Mouse (Mus musculus) lung, postnatal 4 days (tissue): Measurements from ENCODE around the gene Crhr2.
A peak's percentile ranks its signal among the peaks of the same experiment; 100 is the strongest.

Experiments used
- DNase-seq, 2 experiments: peaks; one replicate each; pipeline ENCODE4 v3.0.0; 2021

The Crhr2 gene

DNA sequence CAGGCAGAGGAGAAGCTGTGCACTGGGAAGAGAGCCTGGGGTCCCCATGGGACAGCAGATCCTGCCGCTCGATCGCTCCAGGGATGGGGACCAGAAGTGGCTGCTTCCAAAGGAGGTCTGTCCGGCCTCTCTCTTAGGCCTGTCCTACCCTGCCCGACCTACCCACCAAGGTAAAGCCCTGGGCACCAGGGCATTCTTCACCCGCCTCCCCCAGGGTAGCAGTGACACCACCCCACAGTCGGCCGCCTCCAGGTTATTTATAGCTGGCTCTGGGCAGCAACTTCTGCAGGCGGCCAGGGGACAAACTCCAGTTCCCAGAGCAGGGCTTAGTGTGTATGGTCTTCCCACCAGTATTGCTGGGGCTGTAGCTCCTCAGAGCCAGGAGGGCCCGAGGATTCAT is at the start of gene Crhr2:
TSS of gene Crhr2 (minus strand) at position 223 of the 400 bp plus-strand sequence.
- no peak for DNase-seq

GRCm38 (mm10) chr6:55179560-55179959 is 46.7 kb upstream of the Crhr2 start:
- DNase-seq, result peak; percentile 40 to 79

GRCm38 (mm10) chr6:55177060-55177732 is 44.4 kb upstream of the Crhr2 start:
- peak in 1 of 2 experiments; percentile 47 for DNase-seq

- no peak for DNase-seq
Observed at GRCm38 (mm10) chr6:55175892-55176291, 43.1 kb upstream of the Crhr2 start.

- no peak for DNase-seq
Observed at GRCm38 (mm10) chr6:55175456-55175855, 42.6 kb upstream of the Crhr2 start.

- DNase-seq, result no peak
Observed at GRCm38 (mm10) chr6:55174741-55175181, 41.9 kb upstream of the Crhr2 start, which contains the start of gene Inmt. Inmt (minus strand) TSS chr6:55175043.

DNA sequence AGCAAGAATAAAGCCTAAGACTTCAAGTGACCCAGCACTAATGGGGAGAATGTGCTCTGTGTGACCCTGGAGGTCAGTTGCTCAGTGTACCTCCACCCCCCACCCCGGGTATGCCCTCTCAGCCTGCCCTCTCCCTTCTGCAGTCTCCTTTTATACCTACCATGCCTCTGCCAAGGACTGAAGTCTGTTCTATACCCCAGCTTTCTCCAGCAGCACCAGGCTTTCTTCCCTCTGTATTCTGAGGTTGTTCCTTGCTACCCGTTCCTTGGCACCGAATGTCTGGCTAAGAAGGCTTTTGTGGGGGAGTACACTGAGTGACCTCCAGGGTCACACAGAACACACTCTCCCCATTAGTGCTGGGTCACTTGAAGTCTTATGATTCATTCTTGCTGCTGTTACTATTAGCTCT is 41.1 kb upstream of the Crhr2 start:
- DNase-seq, result no peak

DNA sequence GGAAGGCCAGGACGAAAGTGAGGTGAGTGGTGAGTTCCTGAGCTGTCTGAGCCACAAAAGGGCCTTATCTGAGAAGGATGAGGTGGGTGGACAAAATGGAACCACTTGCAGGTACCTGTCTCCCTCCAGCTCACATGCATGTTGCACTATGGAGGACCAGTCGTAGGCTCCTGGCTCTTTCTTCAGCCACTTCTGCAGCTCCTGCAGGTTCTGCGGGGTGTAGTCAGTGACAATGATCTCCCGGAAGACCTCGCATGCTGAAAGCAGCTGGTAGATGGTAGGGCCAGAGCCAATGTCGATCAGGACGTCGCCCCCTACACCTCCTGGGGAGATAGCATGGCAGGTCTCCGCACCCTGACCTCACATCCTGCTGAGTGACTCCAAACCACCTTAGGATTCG is 40.4 kb upstream of the Crhr2 start:
- DNase-seq, result no peak

GRCm38 (mm10) chr6:55171638-55172037 is 38.8 kb upstream of the Crhr2 start:
- no peak for DNase-seq

GRCm38 (mm10) chr6:55169818-55170217 is 37.0 kb upstream of the Crhr2 start:
- no peak for DNase-seq

DNA sequence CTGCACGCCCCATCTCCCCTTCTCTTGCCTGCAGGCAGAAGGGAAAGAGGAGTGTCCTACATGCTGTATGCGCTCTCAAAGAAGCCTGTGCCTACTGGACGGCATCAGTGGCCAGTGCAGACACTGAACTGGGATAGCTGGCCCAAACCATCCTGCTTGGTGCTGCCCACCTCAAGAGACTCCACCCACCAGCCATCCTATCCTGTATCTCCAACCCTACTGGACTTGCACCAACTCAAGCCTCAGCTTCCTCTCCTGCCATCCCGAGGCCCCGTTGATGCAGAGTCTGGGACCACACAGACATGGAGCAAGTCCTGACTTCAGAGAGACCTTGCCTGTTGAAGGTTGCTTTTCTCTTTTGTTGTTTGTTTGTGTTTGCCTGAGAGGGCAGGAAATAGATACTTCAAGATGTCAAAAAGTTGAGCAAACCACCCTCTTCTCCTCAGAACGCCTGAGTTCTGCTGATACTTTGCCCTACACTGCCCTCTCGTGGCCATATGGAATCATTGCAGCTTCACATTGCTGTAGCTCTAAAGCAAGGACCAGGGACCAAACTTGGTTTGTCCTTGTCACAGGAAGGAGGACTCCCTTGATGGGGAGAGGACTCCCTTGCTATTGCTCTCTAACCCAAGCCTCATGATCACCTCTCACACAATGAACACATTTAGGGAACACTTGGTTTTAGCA is 34.1 kb upstream of the Crhr2 start:
- peak; percentile 62 to 77 for DNase-seq

- no peak for DNase-seq
Observed at GRCm38 (mm10) chr6:55163046-55163584, 30.3 kb upstream of the Crhr2 start.

DNA sequence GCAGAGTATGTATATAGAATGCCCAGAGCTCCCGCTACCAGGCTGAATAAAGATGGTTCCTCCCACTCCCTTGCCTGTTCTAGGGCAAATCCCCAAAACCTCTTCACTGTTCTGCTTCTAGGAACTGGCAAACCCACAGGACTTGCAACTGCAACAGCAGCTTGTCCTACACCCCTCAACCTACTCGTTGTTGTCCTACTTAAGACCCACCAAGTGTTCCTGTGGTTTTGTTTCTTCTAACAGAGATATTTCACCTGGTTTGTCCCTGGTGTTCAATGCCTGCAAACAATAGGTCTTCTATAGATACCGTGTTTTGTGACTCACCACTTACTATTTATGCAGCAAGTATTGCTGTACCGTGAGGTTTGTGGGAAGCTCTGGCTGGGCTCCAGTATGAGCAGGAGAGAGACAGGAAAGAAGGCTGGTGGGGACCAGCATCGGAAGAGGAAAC is 28.5 kb upstream of the Crhr2 start:
- no peak for DNase-seq

GRCm38 (mm10) chr6:55159256-55159655 is 26.4 kb upstream of the Crhr2 start:
- no peak for DNase-seq

DNA sequence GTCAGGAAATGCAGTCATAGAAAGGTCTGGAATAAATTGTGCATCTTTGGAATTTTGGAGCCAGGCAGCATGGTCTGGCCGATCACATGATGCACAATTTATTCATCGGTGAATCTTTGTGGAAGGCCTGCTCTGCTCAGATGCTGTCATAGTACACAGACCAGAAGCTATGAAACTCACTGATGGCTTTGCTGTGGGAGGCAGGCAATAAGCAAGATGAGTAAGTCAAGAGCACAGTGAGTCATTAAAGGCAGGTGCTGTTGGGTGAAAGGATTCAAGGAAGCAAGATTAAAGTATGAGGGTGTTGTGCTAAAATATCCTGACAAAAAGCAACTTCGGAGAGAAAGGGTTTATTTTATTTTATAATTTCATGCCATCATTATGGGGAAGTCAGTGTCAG is 19.4 kb upstream of the Crhr2 start:
- DNase-seq, result no peak

DNA sequence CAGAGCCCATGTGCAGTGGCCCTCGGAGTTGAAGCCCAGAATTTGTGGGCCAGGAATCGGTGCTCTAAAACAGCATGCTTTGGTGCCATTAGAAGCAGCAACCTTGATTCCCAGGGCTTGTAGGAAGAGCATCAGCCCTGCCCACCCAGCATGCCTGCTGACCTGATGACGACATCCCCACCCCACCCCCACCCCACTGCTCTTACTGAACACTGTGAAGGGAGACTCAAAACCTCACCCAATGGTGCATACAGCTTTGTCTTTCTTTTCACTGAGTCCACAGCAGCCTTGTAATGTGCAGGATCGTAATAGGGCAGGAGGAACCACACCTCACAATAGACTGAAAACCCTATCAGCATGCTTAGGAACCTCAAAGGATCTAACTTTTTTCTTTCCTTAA is 13.3 kb upstream of the Crhr2 start:
- DNase-seq, result no peak

DNA sequence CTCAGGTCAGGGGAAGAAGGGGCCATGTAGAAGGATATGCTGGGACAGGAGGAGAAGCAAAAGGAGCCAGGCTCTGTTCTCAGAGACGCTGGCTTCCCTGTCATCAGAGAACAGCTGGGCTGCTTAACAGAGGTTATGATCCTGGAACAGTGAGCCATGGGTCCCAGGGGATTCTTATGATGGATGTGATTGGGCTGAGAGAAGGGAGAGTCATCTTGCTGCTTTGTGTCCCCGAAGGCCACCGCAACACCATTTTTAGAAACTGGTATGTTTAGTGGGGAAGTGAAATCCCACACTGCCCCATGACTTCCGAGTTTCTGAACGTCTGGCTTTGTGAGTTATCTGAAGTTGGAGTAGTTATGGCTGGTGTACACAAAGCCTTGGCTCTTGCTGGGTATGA is 12.5 kb upstream of the Crhr2 start:
- DNase-seq, result no peak

GRCm38 (mm10) chr6:55138343-55138742 is 5.5 kb upstream of the Crhr2 start:
- no peak for DNase-seq

DNA sequence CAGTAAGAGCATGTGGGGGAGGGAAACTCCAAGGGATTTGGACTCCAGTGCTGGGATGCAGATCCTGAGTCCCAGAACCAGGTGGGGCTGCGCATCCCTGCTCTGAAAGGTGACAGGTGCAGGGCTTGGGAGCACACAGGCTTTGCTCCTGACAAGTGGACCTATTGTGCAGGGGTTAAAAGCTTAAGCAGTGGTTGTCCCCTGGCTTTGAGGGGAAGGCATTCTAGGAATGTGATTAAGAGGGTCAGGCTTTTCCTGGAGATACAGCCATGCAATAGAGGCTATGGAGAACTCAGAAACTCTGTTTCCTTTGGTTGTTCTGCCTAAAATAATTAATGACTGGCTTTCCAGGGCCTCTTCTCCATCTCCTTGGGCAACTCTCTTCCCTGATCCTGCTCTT is 609 bp upstream of the Crhr2 start:
- no peak for DNase-seq

DNA sequence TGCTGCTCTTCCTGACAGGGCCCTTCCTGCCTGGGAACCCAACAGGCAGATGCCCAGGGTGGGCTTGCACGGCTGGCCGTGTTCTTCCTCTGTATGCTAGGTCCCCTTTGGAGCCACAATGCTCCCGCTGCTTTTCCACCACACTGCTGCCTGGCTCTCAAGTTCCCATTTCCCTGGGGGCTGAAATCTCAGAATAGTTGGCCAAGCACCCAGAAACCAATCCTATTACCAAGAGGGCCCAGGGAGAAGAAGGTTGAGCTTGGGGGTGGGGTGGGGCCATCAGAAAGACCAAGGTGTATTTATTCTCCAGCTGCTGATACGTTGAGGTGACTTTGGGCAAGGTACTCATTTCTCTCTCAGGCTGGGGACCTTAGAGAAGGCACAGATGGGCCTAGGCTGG is 1.5 kb downstream of the Crhr2 start:
- DNase-seq, result no peak

GRCm38 (mm10) chr6:55130631-55131030 is 2.2 kb downstream of the Crhr2 start:
- no peak for DNase-seq

DNA sequence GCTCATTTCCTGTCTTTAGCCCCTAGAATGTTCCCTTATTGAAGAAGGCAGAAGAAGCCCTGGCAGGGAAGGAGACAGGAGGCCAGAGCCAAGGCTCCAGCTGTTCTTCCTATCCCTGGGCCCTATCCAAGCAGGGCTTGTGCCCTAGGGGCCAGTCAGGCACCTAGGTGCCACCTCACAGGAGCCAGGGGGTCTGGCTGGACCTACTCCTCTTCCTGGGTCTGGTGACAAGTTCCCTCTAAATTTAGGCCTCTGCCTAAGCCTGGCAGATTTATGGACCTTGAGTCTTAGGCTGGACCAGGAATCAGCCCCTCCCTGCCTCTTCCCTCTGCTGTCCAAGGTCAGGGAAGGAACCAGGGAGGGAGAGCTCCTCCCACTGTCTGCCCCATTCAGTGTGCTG is 4.4 kb downstream of the Crhr2 start:
- DNase-seq, result no peak

GRCm38 (mm10) chr6:55126576-55126975 is 6.2 kb downstream of the Crhr2 start:
- DNase-seq, result no peak

DNA sequence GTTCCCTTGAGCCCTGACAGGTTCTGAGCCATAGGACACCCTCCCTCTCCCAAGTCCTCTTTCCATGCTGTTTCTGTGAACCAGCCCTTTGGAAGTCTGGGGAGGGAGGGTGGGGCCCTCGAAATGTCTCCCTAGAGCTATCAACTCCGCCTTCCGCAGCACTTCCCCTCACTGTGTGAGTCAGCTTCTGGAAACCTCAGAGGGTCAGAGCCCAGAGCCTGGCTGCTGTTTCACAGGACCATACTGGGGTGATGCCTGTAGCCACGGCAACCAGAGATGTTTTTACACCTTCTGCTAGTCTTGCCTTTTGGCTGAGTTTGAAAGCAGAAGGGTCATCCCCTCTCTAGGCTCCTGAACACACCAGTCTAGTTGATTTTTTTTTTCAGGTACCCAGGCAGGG is 9.8 kb downstream of the Crhr2 start:
- DNase-seq, result no peak
